Mouse (Mus musculus) MEL (cell line): ENCODE data around the gene Uqcrh.

Experiments used
- CHD2 ChIP-seq: IDR thresholded peaks from 2 replicates; pipeline ENCODE4 v1.6.1; 2011; ENCODE audit warnings: low read length, improper control_type of control experiment
- POLR2A ChIP-seq, 2 experiments: IDR thresholded peaks; 2 replicates each; pipeline ENCODE4 v1.6.1; 2011 to 2012; ENCODE audit warnings: low read length in 2 of 2, mild to moderate bottlenecking in 2 of 2, control low read depth in 1 of 2, improper control_type of control experiment in 1 of 2, low read depth in 1 of 2, moderate library complexity in 1 of 2; ENCODE audit not compliant: control insufficient read depth in 1 of 2, insufficient read depth in 1 of 2, poor library complexity in 1 of 2
- ZMIZ1 ChIP-seq: IDR thresholded peaks from 2 replicates; pipeline ENCODE4 v1.6.1; 2012; ENCODE audit warnings: low read depth, mild to moderate bottlenecking, inconsistent platforms, low read length, improper control_type of control experiment, moderate library complexity

DNA sequence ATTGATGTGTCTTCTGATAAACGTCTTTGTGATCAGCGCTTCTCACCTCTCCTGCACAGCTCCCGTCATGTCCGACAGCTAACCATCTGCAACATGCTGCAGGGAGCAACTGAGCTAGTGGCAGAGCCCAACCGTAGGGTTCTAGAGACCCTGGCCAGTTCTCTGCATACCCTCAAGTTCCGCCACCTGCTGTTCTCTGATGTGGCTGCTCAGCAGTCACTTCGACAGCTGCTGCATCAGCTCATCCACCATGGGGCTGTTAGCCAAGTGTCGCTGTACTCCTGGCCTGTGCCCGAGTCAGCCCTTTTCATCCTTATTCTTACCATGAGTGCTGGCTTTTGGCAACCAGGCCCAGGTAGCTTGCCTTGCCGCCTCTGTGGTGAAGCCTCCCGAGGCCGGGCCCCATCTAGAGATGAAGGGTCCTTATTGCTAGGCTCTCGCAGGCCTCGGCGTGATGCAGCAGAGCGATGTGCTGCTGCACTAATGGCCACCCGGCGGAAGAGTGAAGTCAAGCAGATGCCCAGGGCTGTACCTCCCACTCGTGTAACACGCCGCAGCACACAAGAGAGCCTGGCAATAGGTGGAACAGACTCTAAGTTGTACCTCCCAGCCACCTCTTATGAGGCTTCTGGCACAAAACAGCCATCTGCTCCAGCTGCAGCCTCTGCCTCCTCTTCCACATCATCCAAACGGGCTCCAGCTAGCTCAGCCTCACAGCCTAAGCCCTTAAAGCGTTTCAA lies 13.8 kb upstream of the Uqcrh start:
- TF ChIP-seq POLR2A (IDR thresholded peaks at IDR 0.05; ENCODE audit: control insufficient read depth in 1 of 2, insufficient read depth in 1 of 2, low read depth in 1 of 2, low read length in 2 of 2, poor library complexity in 1 of 2), result no peak
- TF ChIP-seq CHD2, result no peak
- TF ChIP-seq ZMIZ1, result no peak; the same call in 1 of the 2 replicates
